Mouse (Mus musculus) brain, embryonic 14.5 days (tissue): ENCODE measurements around the gene Isoc2b.

Experiments used
- CTCF ChIP-seq: fragments of 200-500 bp; IDR thresholded peaks from 2 replicates; pipeline ENCODE4 v1.5.1; 2012; ENCODE audit warnings: inconsistent platforms, mild to moderate bottlenecking, moderate library complexity, borderline replicate concordance; ENCODE audit not compliant: insufficient read depth, insufficient read length; ENCODE audit errors: extremely low read depth
- POLR2A ChIP-seq: fragments of 200-500 bp; IDR thresholded peaks from 2 replicates; pipeline ENCODE4 v1.6.1; 2012; ENCODE audit warnings: mild to moderate bottlenecking, inconsistent platforms, borderline replicate concordance; ENCODE audit not compliant: poor library complexity, insufficient read depth, insufficient read length, severe bottlenecking; ENCODE audit errors: extremely low read depth

- TF ChIP-seq POLR2A (no peak), CTCF (no peak)
Measured at GRCm38 (mm10) chr7:4857321-4857720, 12.7 kb downstream of the Isoc2b start.
